Mouse (Mus musculus) cerebellum, adult (tissue): ENCODE measurements at regions not wholly inside any gene's neighbourhood (a gene's known extent, or its start where the extent isn't known, plus 50 kb on each side); places are given as distances from the start of the nearest gene placed in this dataset.

Source experiments
- ATAC-seq: cut with Nextera tagmentation; 2 replicates; pipeline ENCODE4 v1.9.2; 2017; ENCODE audit warnings: mild to moderate bottlenecking, moderate library complexity, mixed read lengths; ENCODE audit not compliant: insufficient number of reproducible peaks, low FRiP score, low TSS enrichment

DNA sequence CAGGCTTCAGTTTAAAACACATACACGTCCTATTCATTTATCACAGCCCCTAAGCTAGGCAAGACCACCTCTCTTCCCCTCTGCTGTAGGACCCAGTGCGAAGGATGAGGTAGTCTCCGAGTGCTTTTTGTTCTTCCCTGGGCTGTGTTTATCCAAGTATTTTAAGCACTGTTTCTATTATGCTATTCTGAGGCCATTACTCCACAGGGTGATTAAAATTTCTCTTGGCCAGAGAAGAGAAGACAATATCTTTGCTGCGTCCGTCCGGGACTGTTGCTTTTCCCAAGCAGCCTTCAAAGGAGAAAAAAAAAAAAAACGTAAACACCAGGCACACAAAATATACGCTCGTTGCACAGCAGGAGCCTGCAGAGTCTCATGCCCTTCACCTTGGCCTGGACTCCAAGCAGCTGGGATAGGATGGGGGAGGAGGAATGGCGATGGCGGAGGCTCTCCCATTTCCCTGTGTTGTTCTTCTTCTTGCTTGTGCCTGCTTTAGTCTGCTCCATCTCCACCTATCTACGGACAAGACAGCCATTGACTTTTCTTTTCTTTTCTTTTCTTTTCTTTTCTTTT lies 83.1 kb upstream of the Tbx3 start:
- no peak for ATAC-seq

DNA sequence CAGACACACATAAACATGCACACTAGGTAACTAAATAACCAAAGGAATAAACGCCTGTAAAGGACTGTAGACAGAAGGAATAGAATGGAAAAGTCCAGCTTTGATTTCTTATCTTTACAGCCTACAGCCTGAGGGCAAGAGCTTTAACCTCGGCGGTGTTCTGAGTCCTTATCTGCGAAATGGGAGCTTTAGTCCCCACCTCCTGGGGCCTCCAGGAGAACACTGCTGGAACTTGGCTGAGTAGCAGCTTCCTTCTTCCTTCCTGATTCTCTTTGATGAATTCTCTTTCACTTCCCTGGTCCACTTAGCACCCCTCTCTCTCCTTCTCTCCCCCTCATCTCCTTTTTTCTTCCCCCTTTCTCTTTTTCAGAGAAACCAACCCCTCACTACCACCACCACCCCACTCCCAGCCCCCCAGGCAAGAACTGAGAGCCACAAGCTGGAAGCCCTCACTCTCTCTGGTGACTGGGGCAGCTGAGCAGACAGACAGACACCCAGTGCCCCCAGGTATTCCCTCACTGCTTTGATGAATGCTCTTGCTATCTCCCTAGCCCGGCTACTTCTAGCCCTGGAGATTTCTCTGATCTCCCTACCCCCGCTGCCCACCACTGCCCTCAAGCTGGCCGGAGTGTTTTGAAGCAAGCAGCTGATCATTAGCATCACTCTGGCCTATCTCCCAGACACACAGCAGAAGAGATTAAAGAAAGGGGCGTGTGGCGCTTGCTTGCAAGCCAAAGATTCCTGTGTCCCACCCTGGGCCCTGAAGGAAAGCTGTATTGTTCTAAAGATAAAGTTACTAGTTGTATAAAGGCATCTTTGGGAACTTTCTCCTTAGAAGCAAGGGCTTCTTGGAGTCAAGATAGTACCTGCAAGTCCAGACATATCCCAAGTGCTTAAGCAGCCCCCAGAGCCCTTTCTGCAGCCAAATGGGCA lies 81.9 kb upstream of the Tbx3 start:
- no peak for ATAC-seq

DNA sequence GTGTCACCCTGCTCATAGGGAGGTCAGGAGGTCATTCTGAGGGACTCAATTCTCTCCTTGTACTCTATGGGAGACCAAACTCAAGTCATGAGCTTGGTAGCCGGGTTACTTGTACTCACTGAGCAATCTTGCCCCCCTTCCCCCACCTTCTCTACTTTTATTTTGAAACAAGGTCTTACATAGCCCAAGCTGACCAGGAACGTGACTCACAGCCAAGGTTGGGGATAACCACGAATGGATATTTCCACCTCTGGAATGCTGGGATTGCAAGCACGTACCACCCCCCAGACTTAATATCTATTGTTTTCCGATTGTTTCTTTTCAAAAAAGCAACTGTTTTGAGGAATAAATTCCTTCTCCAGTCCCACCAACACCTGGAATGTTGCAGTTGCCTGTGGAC lies 79.2 kb upstream of the Tbx3 start:
- no peak for ATAC-seq

DNA sequence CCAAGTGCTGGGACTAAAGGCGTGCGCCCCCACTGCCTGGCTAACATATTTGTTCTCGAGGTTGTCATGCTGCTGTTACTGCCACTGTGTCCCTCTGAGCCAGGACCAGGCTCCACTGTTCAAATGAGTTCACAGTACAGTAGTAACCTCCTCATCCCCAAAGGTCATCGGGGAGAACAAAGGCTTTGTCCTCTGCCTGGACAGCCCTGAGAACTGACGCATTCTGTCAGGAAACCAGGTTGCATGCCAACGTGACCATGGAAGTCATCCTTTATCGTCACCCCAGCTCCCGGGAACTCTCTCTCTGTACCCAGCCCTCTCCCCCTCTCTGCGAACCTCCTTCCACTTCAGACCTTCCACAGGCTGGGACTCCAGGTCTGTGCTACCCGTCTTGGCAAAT lies 77.6 kb upstream of the Tbx3 start:
- no peak for ATAC-seq

DNA sequence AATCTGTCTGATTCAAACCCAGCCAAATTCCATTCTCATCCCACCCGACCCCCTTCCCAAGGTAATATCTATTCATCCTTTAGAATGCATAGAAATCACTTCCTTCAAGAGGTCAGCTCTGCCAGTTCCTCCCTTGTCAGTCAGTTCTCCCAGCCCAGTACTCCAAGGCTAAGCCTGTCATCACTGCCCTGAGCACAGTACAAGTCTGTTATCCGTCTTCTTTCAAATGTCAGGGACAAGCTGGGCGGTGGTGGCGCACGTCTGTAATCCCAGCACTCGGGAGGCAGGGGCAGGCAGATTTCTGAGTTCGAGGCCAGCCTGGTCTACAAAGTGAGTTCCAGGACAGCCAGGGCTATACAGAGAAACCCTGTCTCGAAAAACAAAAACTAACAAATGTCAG lies 75.9 kb upstream of the Tbx3 start:
- ATAC-seq = no peak

DNA sequence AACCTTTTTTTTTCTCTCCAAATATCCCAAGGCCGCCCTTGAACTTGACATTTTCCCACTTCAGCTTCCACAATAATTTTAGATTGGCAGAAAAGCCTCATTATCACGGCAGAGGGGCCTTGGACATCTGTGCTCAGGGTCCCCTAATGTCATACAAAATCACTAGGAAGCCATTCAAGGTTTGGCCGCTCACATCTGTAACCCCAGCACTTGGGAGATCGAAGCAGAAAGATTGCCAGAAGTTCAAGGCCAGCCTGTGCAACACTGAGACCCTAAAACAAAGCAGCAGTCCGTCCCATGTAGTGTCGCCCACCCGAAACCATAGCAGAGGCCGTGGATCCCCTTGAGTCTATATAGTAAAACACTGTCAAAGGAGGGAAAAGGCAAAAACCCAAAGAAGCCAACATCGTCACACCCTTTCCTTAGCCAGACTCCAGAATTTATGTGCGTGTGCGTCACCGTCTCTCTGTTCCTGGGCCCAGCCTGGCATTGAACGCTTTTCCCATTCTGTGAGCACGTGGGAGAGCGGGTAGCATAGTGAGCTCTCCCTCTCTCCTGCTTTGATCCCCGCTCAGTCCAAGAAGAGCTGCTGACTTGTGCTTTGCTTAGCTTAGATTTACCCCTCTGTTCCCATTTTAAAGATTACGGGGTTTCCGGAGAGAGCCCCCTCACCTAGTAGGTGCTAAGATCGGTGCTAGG lies 74.0 kb upstream of the Tbx3 start:
- no peak for ATAC-seq

DNA sequence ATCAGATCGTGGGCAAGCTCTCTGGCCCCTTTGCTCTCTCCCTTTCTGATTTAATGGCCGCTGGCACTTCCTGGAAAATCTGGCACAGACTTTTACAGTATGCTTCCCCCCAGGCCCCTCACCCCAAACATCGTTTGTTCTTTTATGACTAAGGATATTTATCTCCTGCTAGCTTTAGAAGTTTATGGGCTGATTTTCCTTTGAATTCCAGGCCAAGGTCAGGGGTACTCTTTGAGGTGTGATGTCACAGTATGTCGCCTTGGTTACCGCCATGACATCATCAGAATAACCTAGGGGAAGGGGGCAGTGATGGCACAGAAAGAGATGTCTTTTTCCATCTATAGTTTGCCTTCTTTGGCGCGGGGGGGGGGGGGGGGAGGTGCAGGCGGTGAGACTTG lies 73.5 kb upstream of the Tbx3 start:
- no peak for ATAC-seq

DNA sequence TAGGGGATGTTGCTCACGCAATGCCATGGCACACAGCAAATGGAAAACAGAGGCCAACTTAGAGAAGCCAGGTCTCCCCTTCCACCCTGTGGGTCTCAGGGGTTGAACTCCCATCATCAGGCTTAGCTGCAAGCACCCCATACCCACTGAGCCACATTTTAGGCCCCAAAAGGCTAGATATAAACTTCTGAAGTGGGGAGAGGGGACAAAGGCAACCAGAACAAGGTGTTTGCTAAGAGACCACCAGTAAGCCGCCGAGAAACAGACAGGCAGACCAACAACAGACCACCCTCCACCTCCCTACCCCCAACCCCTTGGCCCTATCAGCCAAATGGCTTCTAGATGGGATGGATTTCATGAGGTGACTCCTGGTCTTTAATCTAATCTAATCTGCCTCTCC lies 72.9 kb upstream of the Tbx3 start:
- ATAC-seq = no peak

DNA sequence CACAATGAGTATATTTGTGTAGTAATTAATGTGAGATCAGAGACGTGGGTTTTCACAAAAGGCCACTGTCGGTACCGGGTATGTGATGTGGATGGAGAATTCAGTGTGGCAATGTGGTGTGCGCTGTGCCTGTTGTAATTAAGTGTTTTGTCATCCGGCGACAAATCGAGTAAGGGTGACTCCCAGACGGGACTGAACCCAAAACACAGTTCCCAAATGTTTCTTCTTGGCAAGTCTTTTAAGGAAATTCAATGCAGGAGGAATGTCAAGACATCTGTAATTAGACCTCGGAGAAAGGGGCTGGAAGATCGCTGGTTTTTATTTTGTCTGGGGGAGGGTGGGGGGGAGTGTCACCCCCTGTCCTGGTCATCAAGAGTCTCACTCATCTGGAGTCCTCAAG lies 72.3 kb upstream of the Tbx3 start:
- ATAC-seq = no peak

DNA sequence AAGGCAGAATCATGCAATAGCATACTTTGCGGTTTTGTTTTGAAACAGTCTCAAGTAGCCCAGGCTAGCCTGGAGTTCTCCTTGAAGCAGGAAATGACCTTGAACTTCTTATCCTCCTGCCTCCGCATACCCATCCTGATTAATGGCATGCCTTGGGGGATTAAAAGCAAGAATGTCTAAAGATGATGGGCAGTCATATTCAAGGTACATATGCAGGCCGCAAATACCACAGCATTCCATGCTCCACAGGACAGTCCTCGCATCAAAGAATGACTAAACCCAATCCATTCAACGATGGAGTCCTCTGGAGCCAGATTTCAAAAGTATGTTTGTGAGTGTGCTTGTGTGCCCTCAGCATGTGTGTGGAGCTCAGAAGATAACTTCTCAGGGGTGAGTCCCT lies 69.1 kb upstream of the Tbx3 start:
- ATAC-seq = no peak

DNA sequence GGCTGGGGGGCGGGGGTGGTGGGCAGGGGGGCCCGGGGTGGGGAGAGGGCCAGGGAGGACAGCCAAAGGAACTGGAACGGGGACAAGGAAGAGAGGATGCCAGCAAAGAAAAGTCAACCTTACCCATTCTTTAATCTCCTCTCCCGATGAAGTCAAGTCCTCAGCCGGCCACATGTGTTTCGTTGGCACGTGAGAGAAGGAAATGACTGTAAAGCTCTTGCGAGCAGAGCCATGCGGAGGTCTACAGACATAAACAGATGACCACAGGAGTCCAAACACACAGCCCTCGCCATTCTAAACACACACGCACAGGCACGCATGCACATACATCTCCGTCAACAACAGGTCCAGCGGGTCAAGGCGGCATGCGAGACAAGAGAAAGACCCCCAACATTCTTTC lies 68.5 kb upstream of the Tbx3 start:
- ATAC-seq = no peak

DNA sequence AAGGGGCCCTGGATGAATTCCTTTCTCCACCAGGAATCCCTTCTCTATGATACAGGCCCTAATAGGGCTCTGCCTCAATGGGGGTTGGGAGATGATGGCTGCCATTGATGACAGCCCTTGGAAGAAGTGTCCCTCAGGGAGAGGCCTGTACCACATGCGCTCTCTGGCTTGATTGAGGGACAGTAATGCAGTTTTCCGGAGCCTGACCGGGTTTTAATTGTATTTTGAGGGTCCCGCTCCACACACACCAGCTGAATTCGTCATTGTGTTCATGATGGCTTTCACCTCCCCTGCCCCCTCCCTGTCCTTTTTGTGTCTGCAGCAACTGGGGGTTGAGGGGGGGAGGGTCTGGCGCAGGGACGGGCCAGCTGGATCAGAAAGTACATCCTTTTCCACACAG lies 65.0 kb upstream of the Tbx3 start:
- no peak for ATAC-seq

DNA sequence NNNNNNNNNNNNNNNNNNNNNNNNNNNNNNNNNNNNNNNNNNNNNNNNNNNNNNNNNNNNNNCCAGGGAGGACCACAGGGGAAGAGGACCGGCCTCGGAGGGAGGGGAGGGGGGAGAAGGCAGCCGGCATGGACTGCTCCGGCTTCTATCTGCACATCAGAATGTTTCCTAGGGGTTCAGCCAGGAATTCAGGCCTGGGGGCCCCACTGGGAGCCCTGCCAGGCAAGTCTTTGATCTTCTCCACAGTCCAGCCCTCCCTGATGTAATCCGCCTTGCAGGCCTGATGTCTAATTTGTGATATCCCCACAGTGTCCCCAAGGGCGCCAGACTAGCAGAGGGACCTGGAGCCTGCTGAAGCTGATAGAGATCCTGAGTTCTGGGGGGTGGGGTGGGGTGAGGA lies 57.1 kb upstream of the Tbx3 start:
- ATAC-seq = no peak

DNA sequence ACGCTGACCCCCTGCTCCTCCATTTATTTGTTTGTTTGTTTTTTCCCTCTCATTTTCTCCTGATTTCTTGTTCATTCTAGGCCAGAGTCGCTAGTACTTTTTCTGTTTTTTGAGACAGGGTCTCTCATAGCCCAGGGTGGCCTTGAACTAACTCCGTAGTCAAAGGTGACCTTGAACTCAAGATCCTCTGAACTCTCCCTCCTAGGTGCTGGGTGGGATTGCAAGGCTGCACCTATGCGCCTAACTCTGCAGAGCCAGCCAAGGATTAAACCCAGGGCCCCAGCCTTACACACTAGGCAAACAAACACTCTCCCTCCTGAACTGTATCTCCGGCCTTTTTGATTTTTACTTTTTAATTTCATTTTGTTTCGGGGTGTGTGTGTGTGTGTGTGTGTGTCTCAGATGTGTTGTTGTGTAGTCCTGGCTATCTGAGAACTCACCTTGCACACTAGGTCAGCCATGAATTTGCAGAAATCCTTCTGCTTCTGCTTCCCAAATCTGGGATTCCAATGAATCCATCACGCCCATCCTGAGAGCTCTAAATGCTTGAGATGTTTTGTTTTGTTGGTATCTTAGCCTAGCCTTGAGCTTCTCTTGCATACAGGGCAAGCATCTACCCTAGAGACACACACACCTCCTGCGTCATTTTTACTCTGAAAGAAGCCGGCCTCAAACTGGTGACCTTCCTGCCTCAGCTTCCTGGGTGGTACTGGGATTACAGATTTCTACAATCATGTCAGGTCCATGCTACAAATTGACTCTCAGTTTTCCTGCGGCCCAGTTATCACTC lies 56.3 kb upstream of the Tbx3 start:
- ATAC-seq = no peak

DNA sequence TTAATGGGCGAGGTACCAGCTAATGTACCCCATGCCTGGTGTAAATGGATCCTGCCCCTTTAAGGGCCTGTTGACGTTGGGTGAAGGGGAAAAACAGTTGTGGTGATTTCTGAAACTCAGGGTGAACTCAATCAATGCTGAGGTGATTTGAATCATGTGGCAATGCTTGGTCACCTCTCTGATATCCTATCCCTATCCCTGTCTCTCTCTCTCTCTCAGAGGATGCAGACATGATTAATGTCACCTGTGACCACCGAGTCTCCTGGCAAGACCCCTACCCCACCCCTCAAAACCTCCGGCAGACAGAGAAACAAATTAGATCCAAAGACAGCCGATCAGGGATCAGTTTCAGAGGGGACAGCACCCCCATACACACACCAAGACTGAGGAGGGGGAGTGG lies 54.8 kb upstream of the Tbx3 start:
- ATAC-seq = no peak

DNA sequence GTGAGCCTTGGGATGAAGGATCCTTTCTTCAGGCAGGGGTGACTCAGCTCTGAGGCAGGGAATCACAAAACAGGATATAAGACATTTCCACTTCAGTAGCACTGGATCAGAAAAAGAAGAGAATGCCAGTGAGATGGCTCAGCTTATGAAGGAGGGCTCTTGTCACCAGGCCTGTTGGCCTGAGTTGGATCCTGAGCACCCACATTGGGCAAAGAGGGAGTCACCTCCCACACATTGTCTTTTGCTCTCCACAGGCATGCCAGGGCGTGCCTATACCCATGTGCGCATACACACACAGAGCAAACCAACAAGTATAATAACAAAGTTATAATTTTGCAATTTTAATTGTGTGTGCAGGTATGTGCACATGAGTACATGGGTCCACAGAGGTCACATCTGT lies 52.6 kb upstream of the Tbx3 start:
- ATAC-seq = no peak

DNA sequence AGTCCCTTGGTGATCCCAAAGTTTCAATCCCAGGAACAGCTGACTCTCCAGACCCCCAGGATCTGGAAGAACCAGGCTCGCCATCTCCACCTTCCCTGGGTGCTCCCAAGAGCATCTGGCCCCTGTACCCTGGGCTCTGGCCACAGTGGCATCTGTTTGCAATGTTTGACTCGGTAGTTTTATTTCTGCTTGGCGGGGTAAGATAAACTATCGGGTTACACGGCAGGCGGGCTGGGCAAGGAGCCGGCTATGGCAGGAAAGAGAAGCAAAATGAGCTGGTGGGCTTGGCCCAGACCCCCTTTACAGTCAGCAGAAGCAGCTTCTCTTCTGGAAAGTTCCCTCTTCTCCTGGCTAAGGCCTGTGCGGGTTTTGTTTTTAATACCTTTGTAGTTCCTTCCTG lies 50.6 kb upstream of the Tbx3 start:
- ATAC-seq = no peak
